Mouse (Mus musculus) intestine, embryonic 14.5 days (tissue): ENCODE results near the gene Col6a4. TPM values are rescaled to one million over a fixed set of nuclear protein-coding genes. Genes with fewer than 3 reads are reported as not detected.
A peak's percentile ranks its signal among the peaks of the same experiment; 100 is the strongest.

Experiments used
- ATAC-seq: fragments of 200-750 bp; cut with Nextera tagmentation; replicated peaks from 2 replicates; pipeline ENCODE4 v1.8.0; 2017; ENCODE audit warnings: low read depth, moderate number of reproducible peaks, moderate TSS enrichment, moderate library complexity; ENCODE audit not compliant: low FRiP score, low TSS enrichment
- DNase-seq: peaks from one replicate; pipeline ENCODE4 v3.0.0-alpha.2; 2018; ENCODE audit warnings: low spot score
- H3K27ac ChIP-seq: fragments of 300-500 bp; sonication (generic); 2 replicates; pipeline ENCODE4 v1.5.1; 2014; ENCODE audit warnings: low read depth, mild to moderate bottlenecking, control low read depth
- H3K27me3 ChIP-seq: fragments of 300-500 bp; sonication (generic); replicated peaks from 2 replicates; pipeline ENCODE4 v1.6.1; 2014; ENCODE audit warnings: low read length, control low read depth; ENCODE audit not compliant: control insufficient read depth, insufficient read depth
- H3K36me3 ChIP-seq: fragments of 300-500 bp; sonication (generic); 2 replicates; pipeline ENCODE4 v1.6.1; 2014; ENCODE audit warnings: low read length, control low read depth; ENCODE audit not compliant: control insufficient read depth, insufficient read depth
- H3K4me1 ChIP-seq: fragments of 300-500 bp; sonication (generic); replicated peaks from 2 replicates; pipeline ENCODE4 v1.6.1; 2014; ENCODE audit warnings: low read length, control low read depth, mixed read lengths; ENCODE audit not compliant: control insufficient read depth, insufficient read depth
- H3K4me2 ChIP-seq: fragments of 300-500 bp; sonication (generic); 2 replicates; pipeline ENCODE4 v1.6.1; 2014; ENCODE audit warnings: low read length
- H3K4me3 ChIP-seq: fragments of 300-500 bp; sonication (generic); 2 replicates; pipeline ENCODE4 v1.5.1; 2014; ENCODE audit warnings: low read depth, low read length, control low read depth, mixed read lengths
- H3K9ac ChIP-seq: fragments of 300-500 bp; sonication (generic); 2 replicates; pipeline ENCODE4 v1.6.1; 2014; ENCODE audit warnings: mild to moderate bottlenecking, low read length
- H3K9me3 ChIP-seq: fragments of 300-500 bp; sonication (generic); 2 replicates; pipeline ENCODE4 v1.6.1; 2016; ENCODE audit warnings: low read length, control low read depth; ENCODE audit not compliant: control insufficient read depth
- WGBS: fragments of 180-500 bp; shearing (Covaris S2); extraction: QIAGEN DNeasy Blood & Tissue Kit; methylation state at CpG from one replicate; pipeline ENCODE4 v1.1.7; 2014; 5-methylcytosine and 5-hydroxymethylcytosine counted together
- polyA plus RNA-seq: library from polyadenylated mRNA; unstranded; fragments of >200 nt; fragmentation: Nextera tagmentation; extraction: Ambion mirVana; gene quantifications from 2 replicates; pipeline ENCODE4 v1.2.1, GENCODE M21; 2014

Gene Col6a4
- polyA plus RNA-seq, 1 experiment from 2014 or later: 64.5 TPM

DNA sequence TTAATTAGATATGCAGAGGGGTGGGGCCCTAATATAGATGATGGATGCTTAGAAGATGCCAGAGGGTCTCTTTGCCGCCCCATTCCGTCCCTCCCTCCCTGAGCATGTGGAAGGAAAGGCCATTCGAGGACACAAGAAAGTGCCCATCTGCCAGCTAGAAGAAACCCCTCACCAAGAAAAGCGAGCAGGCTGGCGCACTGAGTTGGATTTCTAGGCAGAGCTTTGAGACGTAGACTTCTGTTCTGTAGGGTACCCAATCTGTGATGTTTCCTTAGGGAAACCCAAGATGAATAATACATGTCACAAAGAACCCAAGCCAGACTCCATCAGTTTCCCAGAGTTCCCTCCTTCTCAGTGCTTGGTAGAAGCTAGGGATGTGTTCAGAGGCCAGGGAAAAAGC is 107.1 kb downstream of the Col6a4 start:
- H3K36me3 ChIP-seq: no peaks in the 10 kb centered on the region
- H3K27me3 ChIP-seq: no peaks in the 10 kb centered on the region
- H3K4me2 ChIP-seq: no peak overlapping the region
- no peak overlapping the region for H3K9ac ChIP-seq
- no peak overlapping the region for H3K27ac ChIP-seq
- WGBS: 82% methylated on average over 6 of the region's 6 CpGs
- DNase-seq (no peak), ATAC-seq (no peak)
- no peak overlapping the region for H3K4me3 ChIP-seq
- no peaks in the 10 kb centered on the region; the same call in 1 of the 2 replicates for H3K9me3 ChIP-seq
- no peaks in the 10 kb centered on the region for H3K4me1 ChIP-seq

DNA sequence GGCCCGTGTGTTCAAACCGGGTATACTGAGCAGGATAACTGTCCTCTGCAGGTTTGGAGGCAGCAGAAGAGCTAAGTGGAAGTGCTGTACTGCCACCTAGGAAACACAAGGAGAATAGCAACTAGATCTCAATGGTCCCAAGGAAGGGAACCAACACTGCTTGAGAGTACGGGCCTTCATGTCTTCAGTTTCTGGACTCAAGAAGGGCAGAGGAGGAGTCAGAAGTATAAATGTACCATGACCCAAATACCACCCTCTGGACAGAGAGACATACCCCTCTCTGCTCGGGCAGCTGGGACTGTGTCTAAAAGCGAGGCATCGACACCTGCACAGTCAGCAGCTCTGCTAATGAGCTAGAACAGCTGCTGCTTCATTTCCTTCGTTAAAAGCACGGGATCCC is 108.5 kb downstream of the Col6a4 start:
- H3K4me2 ChIP-seq: no peak overlapping the region
- DNase-seq (no peak), ATAC-seq (no peak)
- no peaks in the 10 kb centered on the region for H3K36me3 ChIP-seq
- H3K27ac ChIP-seq: no peak overlapping the region
- no peaks in the 10 kb centered on the region; the same call in 1 of the 2 replicates for H3K9me3 ChIP-seq
- H3K4me3 ChIP-seq: no peak overlapping the region
- H3K4me1 ChIP-seq: no peaks in the 10 kb centered on the region
- H3K27me3 ChIP-seq: no peaks in the 10 kb centered on the region
- 75% methylated on average over 8 of the region's 8 CpGs for WGBS
- no peak overlapping the region for H3K9ac ChIP-seq

DNA sequence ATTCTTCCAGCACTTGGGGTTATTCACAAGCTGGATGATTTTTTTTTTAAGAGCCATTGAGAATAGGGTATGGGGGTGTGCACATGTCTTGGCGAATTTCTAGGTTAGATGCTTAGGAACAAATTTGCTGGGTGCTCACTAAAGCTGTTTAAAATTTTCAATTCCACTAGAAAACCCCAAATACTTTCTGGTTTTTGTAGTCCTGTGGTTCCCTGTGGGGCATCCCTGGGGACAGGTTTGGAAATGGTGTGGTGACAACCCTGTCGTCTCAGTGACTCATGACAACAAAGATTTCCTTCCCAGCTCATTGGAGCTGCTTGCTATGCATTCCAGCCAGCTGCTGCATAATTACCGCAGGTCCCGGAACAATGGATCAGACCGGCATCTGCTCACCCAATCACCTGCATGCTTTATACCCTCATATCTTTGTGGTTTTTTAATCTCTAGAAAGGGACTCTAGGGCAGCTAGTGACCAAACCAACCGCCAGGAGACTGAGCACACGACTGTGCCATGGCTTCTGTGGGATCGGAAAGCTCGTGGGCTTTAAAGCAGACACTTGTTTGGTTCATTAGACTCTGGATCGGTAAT is 111.6 kb downstream of the Col6a4 start:
- 45% methylated on average over 10 of the region's 10 CpGs for WGBS
- ATAC-seq (no peak), DNase-seq (no peak)
- no peaks in the 10 kb centered on the region; the same call in 1 of the 2 replicates for H3K9me3 ChIP-seq
- no peaks in the 10 kb centered on the region for H3K36me3 ChIP-seq
- no peak overlapping the region for H3K4me3 ChIP-seq
- no peaks in the 10 kb centered on the region for H3K27me3 ChIP-seq
- H3K4me2 ChIP-seq: no peak overlapping the region
- no peak overlapping the region for H3K9ac ChIP-seq
- no peaks in the 10 kb centered on the region for H3K4me1 ChIP-seq
- H3K27ac ChIP-seq: no peak overlapping the region

DNA sequence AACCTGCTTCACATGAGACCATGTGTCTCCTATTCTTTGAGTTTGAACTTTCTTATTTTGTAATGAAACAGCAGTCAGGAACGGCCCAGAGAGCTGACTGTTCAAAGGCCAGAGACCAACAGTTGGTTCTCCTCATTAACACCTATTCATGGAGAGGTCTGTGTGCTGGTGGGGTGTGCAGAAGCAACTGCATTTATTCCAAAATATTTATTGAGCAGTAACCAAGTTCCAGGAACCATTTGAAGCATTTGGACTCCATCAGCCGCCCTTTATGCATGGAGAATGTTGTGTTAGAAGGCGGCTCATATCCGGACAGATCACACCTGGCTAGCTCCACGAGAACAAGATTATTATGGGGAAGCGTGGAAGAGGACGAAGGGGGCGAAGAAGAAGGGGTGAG is 118.1 kb downstream of the Col6a4 start:
- Histone ChIP-seq H3K4me3 (no peak overlapping the region), H3K4me1 (0 out of 2 replicates have a peak, but pooled peaks cover 5% of the 10 kb centered on the region), H3K27ac (no peak overlapping the region), H3K9me3 (no peaks in the 10 kb centered on the region), H3K36me3 (no peaks in the 10 kb centered on the region), H3K9ac (no peak overlapping the region), H3K4me2 (no peak overlapping the region), H3K27me3 (no peaks in the 10 kb centered on the region; the same call in 1 of the 2 replicates)
- ATAC-seq: no peak
- no peak for DNase-seq
- WGBS: 87% methylated on average over 8 of the region's 8 CpGs

DNA sequence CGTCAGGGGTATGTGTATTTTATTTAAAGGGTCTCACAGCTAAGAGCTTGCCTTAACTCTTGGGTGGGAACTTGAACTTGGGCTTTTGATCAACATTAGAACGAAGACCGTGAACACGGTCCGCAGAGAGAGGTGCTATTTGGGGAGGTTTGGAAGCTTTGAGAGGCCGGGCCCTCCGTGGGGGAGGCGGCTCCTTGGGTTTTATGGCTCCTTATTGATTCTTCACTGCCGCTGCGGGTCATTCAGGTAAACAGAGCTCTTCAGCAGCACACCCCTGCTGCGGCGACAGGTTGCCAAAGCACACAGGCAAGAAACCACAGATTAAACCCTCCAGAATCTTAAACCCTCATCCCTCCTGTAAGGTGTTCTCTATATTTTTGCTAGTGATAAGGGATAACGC is 119.7 kb downstream of the Col6a4 start:
- 0 out of 2 replicates have a peak, but pooled peaks cover 6% of the 10 kb centered on the region for H3K4me1 ChIP-seq
- no peaks in the 10 kb centered on the region for H3K9me3 ChIP-seq
- 13% methylated on average over 13 of the region's 13 CpGs for WGBS
- no peaks in the 10 kb centered on the region; the same call in 1 of the 2 replicates for H3K27me3 ChIP-seq
- peak overlapping the region; percentile 31 for H3K4me2 ChIP-seq
- H3K36me3 ChIP-seq: no peaks in the 10 kb centered on the region
- ATAC-seq (no peak), DNase-seq (no peak)
- H3K4me3 ChIP-seq: no peak overlapping the region
- H3K9ac ChIP-seq: no peak overlapping the region
- H3K27ac ChIP-seq: no peak overlapping the region

DNA sequence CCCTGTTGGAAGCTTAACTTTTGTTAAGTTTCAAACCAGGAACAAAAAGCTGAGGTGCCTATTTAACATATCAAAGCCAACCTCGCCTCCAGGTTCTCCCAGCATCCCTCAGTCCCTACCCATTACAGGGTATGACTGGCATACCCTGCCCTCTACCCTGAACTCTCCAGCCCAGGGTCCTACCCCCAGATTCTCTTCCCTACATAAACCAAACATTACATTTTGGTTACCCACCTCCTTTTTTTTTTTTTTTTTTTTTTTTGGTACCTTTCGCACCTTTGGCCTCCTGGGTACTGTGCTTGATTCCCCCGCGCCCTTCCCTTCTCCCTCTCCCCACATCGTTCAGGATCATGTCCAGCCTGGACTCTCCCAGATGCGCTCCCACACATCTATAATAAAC is 120.3 kb downstream of the Col6a4 start:
- no peak overlapping the region for H3K4me3 ChIP-seq
- H3K27ac ChIP-seq: no peak overlapping the region
- no peak overlapping the region for H3K4me2 ChIP-seq
- no peak for ATAC-seq
- no peaks in the 10 kb centered on the region for H3K36me3 ChIP-seq
- no peak overlapping the region for H3K9ac ChIP-seq
- no peaks in the 10 kb centered on the region for H3K9me3 ChIP-seq
- WGBS: 59% methylated on average over 6 of the region's 6 CpGs
- H3K27me3 ChIP-seq: no peaks in the 10 kb centered on the region; the same call in 1 of the 2 replicates
- DNase-seq: no peak
- H3K4me1 ChIP-seq: 0 out of 2 replicates have a peak, but pooled peaks cover 6% of the 10 kb centered on the region

DNA sequence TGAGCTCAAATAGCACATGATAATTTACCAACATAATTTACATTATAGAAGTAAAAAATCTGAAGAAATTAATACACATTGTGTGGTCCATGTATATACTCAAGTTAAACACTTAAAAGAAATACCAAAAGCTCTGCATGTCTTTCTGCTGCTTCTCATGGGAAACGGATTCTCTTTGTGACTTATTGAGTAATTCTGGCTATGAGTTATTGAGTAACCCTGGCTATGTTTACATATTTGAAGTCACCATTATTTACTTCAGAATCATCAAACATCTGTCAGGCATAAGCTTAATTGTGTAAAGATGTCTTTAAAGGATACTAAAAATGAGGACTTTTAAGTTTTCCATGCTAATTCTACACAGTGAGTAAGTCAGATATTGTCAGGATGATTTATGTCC is 122.8 kb downstream of the Col6a4 start:
- WGBS: 23% methylated on average over 1 of the region's 1 CpGs
- H3K4me1 ChIP-seq: 0 out of 2 replicates have a peak, but pooled peaks cover 6% of the 10 kb centered on the region
- no peak overlapping the region for H3K4me2 ChIP-seq
- H3K4me3 ChIP-seq: no peak overlapping the region
- no peaks in the 10 kb centered on the region for H3K36me3 ChIP-seq
- H3K9me3 ChIP-seq: no peaks in the 10 kb centered on the region
- H3K27me3 ChIP-seq: no peaks in the 10 kb centered on the region; the same call in 1 of the 2 replicates
- ATAC-seq: no peak
- DNase-seq: no peak
- no peak overlapping the region for H3K9ac ChIP-seq
- H3K27ac ChIP-seq: no peak overlapping the region; the same call in 1 of the 2 replicates

DNA sequence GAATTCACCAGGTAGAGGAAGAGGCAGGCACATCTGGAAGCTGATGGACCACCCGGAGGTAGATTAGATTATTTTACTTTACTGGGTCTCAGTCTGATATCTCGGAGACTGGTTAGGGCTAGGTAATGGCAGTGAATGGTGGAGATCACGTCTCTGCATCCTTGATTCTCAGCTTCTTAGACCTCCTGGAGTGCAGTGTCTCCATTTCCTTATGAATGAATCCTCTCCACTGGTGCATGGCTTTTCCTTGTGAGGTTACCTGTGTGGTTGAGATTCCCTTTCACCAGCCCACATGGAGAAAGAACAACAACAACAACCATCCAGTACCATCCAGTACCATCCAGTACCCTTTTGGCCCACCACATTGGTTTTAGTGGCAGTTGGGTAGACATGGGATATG is 124.6 kb downstream of the Col6a4 start:
- Histone ChIP-seq H3K4me2 (no peak overlapping the region), H3K27me3 (no peaks in the 10 kb centered on the region; the same call in 1 of the 2 replicates), H3K4me1 (0 out of 2 replicates have a peak, but pooled peaks cover 6% of the 10 kb centered on the region), H3K4me3 (no peak overlapping the region), H3K9me3 (no peaks in the 10 kb centered on the region), H3K36me3 (no peaks in the 10 kb centered on the region), H3K27ac (no peak overlapping the region), H3K9ac (no peak overlapping the region)
- ATAC-seq: no peak
- 86% methylated on average over 3 of the region's 3 CpGs for WGBS
- DNase-seq: no peak

DNA sequence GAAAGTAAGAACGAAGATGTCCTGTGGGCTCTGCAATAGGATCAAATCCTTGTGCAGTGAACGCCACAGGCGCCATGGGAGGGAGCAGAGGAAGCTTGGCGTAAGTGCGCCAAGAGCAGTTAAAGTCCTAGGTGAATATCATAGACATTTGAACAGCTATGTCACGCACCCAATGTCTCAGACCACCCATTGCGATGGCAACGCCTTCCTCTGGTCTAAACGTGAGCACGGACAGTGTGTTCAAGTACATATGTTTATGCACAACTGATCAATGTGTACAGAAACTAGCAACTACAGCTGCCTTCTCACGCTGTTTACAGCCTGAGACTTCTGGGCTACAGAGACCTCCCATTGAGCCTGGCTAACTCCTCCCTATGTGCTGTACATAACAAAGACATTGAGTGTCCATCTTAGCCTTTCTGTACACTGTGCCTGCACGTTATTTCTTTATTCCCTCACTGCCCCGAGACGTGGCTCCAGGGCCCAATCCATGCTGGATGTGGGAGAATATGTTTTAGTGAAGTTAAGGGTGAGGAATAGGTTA is 125.2 kb downstream of the Col6a4 start:
- DNase-seq (no peak), ATAC-seq (no peak; the same call in 1 of the 2 replicates)
- no peak overlapping the region for H3K4me3 ChIP-seq
- H3K4me1 ChIP-seq: 0 out of 2 replicates have a peak, but pooled peaks cover 3% of the 10 kb centered on the region
- H3K9ac ChIP-seq: no peak overlapping the region
- no peak overlapping the region for H3K4me2 ChIP-seq
- no peaks in the 10 kb centered on the region for H3K36me3 ChIP-seq
- no peaks in the 10 kb centered on the region for H3K27me3 ChIP-seq
- H3K9me3 ChIP-seq: no peaks in the 10 kb centered on the region
- no peak overlapping the region for H3K27ac ChIP-seq
- 85% methylated on average over 14 of the region's 14 CpGs for WGBS
